Mouse (Mus musculus): ENCODE results near the gene Setmar. TPM values are rescaled to one million over a fixed set of nuclear protein-coding genes. Genes with fewer than 3 reads are reported as not detected.

The Setmar gene
- polyA plus RNA-seq, 1 experiment from 2014 or later = 8.1 TPM

Other genes with a start within 250 kb of the Setmar start
- 12.8 and 13.0 TPM in 2 replicates for gene Sumf1, start 120.5 kb downstream of the Setmar start, polyA plus RNA-seq (2016; fragmentation: Nextera tagmentation; extraction: Ambion mirVana)
- 11.6 and 11.9 TPM in 2 replicates for gene Itpr1, start 148.1 kb downstream of the Setmar start, polyA plus RNA-seq (2016; fragmentation: Nextera tagmentation; extraction: Ambion mirVana)

Data from forebrain, embryonic 10.5 days (tissue).